Mouse (Mus musculus) spleen, postnatal 14 days (tissue): ENCODE results near the gene Gtf2ird1.

ENCODE experiments used
- DNase-seq, 2 experiments: peaks; one replicate each; pipeline ENCODE4 v3.0.0; 2021 to 2022; ENCODE audit warnings: low spot score in 2 of 2

Gtf2ird1 gene

GRCm38 (mm10) chr5:134445208-134445831 is 11.2 kb downstream of the Gtf2ird1 start:
- no peak for DNase-seq

GRCm38 (mm10) chr5:134444473-134444872 is 12.0 kb downstream of the Gtf2ird1 start:
- no peak for DNase-seq

DNA sequence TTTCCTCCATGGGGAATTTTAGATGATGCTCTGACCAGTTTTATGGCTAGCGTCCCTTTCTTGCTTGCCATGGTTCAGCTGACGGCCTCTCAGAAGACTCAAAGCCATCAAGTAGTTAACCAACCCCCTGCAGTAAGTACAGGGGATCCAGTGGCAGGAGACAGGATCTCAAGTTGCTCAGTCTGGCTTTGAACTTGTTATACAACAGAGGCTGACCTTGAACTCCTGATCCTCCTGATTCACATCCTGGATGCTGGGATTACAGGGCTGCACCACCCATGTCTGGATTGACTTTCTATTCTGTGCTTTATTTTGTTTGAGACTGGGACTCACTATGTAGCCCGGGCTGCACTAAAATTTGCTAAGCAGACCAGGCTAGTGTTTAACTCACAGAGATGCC is 14.4 kb downstream of the Gtf2ird1 start:
- no peak for DNase-seq

DNA sequence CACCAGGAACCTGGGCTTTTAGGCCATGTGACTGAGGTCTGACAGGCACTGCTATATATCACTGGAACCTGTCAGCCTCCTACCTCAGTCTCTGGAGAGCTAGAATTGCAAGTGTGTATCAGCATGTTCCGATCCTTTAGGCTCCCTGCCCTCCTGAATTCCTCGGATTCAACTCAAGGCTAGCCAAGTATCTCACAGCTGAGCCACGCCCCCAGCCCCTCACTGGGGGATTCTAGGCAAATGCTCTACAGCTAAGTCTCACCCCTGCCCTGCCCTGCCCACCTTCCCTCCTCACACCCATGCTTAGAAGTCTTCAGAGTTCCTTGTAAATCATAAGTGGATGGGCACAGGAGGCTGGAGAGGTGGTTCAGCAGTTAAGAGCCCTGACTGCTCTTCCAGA is 15.4 kb downstream of the Gtf2ird1 start:
- no peak for DNase-seq

GRCm38 (mm10) chr5:134440098-134440497 is 16.4 kb downstream of the Gtf2ird1 start:
- no peak for DNase-seq

- DNase-seq = no peak
Measured at GRCm38 (mm10) chr5:134439481-134439880, 17.0 kb downstream of the Gtf2ird1 start.

GRCm38 (mm10) chr5:134438676-134439425 is 17.7 kb downstream of the Gtf2ird1 start:
- no peak for DNase-seq

DNA sequence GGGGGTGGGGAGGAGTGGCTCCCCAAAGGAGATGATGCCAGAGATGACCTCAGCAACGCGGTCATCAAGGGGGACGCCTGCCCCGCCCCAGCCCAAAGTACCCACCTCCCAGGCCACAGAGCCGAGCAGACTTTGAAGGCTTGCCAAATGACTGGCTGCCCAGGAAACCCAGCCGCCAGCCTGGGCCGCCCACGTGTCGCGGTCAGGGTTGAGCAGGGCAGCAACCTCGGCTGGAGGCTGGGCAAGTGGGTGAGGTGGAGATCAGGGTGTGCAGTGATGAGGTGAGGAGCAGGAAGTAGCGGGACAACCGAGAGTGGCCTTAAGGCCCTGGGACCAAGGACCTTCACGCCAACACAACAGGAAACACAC is 19.1 kb downstream of the Gtf2ird1 start:
- DNase-seq = peak in 1 of 2 experiments; percentile 5

DNA sequence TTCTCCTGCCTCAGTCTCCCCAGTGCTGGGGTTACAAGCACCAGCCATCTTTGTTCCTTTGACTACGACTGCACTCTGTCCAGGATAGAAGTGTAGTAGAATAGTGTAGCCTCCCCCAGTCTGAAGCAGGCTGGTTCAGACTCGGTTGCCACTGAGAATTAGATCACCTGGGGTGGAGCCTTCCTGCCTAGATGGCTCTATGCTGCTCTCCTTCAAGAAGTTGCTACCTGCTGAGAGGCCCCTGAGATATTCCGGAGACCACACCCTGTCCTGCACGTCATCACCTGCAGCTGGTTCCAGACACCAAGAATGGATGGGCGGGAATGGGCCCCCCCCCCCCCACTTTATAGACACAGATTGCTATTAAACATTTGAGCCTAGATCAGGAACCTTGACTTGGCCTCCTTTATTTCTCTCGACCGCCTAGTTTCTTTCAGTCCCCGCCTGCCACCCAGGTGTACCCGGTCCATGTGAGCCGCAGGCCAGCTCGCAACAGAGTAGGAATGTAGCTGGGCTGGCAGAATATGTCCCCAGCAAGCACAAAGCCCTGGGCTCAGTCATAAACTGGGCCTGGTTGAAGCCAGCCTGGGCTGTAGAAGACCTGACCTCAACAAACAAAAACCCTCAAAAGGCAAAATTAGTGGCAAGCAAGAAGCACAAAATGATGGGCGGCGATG is 19.6 kb downstream of the Gtf2ird1 start:
- no peak for DNase-seq

- no peak for DNase-seq
Measured at GRCm38 (mm10) chr5:134435836-134436331, 20.6 kb downstream of the Gtf2ird1 start.

GRCm38 (mm10) chr5:134433137-134433536 is 23.4 kb downstream of the Gtf2ird1 start:
- no peak for DNase-seq

- no peak for DNase-seq
Measured at GRCm38 (mm10) chr5:134430087-134430486, 26.4 kb downstream of the Gtf2ird1 start.

- no peak for DNase-seq
Measured at GRCm38 (mm10) chr5:134427664-134428063, 28.9 kb downstream of the Gtf2ird1 start.

GRCm38 (mm10) chr5:134425601-134426000 is 30.9 kb downstream of the Gtf2ird1 start:
- DNase-seq = no peak

DNA sequence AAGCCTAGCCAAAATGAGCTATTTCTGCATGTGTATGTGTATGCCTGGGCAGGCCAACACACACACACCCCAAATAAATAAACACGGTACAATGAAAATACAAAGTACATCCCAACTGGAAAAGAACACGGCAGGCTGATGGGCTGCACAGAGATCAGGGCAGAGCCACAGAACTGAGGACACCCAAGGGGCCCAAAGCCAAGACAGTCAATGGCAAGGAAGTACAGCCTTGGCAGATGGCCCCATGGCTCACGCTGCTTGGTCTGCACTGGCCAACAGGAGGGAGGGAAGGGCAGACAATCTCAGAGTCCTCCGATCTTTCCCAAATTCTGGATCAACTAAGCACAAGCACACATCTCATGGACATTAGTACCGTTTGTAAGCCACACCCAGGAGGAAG is 32.6 kb downstream of the Gtf2ird1 start:
- DNase-seq = no peak

GRCm38 (mm10) chr5:134423372-134423771 is 33.1 kb downstream of the Gtf2ird1 start:
- no peak for DNase-seq

DNA sequence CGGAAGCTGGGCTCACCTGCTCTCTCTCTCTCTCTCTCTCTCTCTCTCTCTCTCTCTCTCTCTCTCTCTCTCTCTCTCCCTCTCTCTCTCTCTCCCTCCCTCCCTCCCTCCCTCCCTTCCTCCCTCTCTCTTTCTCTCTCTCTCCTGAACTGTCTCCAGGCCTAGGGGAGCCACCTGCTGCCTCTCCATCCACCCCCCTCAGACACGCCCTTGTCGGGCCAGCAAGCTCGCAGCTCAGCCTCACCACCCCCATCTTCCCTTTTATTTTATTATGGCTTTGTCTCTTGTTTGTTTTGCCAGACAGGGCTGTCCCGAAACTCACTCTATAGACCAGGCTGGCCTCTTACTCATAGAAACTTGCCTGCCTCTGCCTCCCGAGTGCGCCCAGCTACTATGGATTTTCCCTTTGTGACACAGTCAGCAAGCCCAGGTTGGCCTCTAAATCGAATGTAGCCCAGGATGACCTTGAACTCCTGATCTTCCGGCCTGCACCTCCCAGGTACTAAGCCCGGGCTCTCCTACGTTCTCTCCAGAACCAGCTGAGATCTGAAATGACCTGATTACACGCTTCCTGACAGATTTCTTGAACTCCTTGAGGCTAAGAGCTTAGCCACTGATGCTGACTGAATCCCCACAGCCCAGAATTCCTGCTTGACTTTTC is 34.1 kb downstream of the Gtf2ird1 start:
- no peak for DNase-seq

DNA sequence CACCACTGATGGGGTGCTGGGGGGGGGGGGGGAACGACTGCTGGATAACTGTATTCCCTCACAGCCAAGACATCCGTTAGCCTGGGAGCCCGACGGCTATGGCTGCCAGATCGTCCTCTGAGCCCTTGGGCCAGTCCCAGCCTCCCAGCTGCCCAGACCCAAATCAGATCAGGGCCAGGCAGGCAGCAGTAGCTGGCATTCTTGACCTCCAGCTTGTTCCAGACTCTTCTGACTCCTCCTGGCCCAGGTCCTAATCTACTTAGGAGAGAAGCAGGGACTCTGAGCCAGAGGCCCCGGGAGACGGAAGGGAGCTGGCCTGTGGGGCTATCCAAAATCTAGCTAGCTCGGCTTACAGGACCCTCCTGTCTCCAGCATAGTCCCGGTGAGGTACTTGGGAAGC is 35.5 kb downstream of the Gtf2ird1 start:
- no peak for DNase-seq

- no peak for DNase-seq
Measured at GRCm38 (mm10) chr5:134419700-134420099, 36.8 kb downstream of the Gtf2ird1 start.

- no peak for DNase-seq
Measured at GRCm38 (mm10) chr5:134418315-134419074, 38.0 kb downstream of the Gtf2ird1 start.

GRCm38 (mm10) chr5:134412341-134412740 is 44.2 kb downstream of the Gtf2ird1 start:
- no peak for DNase-seq
